Mouse (Mus musculus): ENCODE data around the gene Blvrb. TPM values are rescaled to one million over a fixed set of nuclear protein-coding genes. Genes with fewer than 3 reads are reported as not detected.

Gene Blvrb
- polyA plus RNA-seq (2016; fragmentation: Nextera tagmentation; extraction: Ambion mirVana), result 68.4 and 82.4 TPM in 2 replicates

- under 1% methylated on average over 54 of the region's 54 CpGs for WGBS
- Histone ChIP-seq H3K36me3 (no peaks in the 10 kb centered on the region), H3K27me3 (replicated peaks) (peaks cover 30% of the 10 kb centered on the region), H3K27ac (ENCODE audit: poor library complexity, severe bottlenecking) (peak within 1 kb of the TSS; percentile 66), H3K9ac (peak within 1 kb of the TSS; percentile 79), H3K4me2 (peak within 1 kb of the TSS; percentile 97), H3K4me3 (peak within 1 kb of the TSS; percentile 69), H3K4me1 (replicated peaks) (peaks cover 27% of the 10 kb centered on the region), H3K9me3 (replicated peaks) (no peaks in the 10 kb centered on the region)
- ATAC-seq (ENCODE audit: insufficient number of reproducible peaks, low FRiP score), result peak; percentile 92
Measured at GRCm38 (mm10) chr7:27447419-27448286, at the start of gene Blvrb, which contains the start of gene Sptbn4. Gene Blvrb (plus strand): TSS chr7:27447978. Gene Sptbn4 (minus strand): TSS chr7:27447686.

- Histone ChIP-seq H3K27ac (ENCODE audit: poor library complexity, severe bottlenecking) (no peak overlapping the region), H3K4me2 (no peak overlapping the region), H3K9me3 (replicated peaks) (peaks cover 7% of the 10 kb centered on the region), H3K4me1 (replicated peaks) (peaks cover 12% of the 10 kb centered on the region), H3K36me3 (no peaks in the 10 kb centered on the region), H3K9ac (no peak overlapping the region), H3K4me3 (no peak overlapping the region), H3K27me3 (replicated peaks) (peaks cover 95% of the 10 kb centered on the region)
- WGBS, result 69% methylated on average over 7 of the region's 7 CpGs
- ATAC-seq (ENCODE audit: insufficient number of reproducible peaks, low FRiP score), result no peak
Measured at GRCm38 (mm10) chr7:27400545-27400944, 47.2 kb upstream of the Blvrb start.

- H3K36me3 ChIP-seq, result no peaks in the 10 kb centered on the region
- no peak overlapping the region for H3K4me3 ChIP-seq
- peaks cover 94% of the 10 kb centered on the region for H3K27me3 ChIP-seq (replicated peaks)
- no peak overlapping the region for H3K4me2 ChIP-seq
- peaks cover 6% of the 10 kb centered on the region for H3K4me1 ChIP-seq (replicated peaks)
- peaks cover 7% of the 10 kb centered on the region for H3K9me3 ChIP-seq (replicated peaks)
- no peak for ATAC-seq (ENCODE audit: insufficient number of reproducible peaks, low FRiP score)
- no peak overlapping the region for H3K9ac ChIP-seq
- 11% methylated on average over 16 of the region's 16 CpGs for WGBS
- H3K27ac ChIP-seq (ENCODE audit: poor library complexity, severe bottlenecking), result no peak overlapping the region
Measured at GRCm38 (mm10) chr7:27402675-27403074, 45.1 kb upstream of the Blvrb start.

- Histone ChIP-seq H3K27ac (ENCODE audit: poor library complexity, severe bottlenecking) (no peak overlapping the region), H3K4me3 (peak overlapping the region; percentile 21), H3K4me1 (replicated peaks) (peaks cover 17% of the 10 kb centered on the region), H3K36me3 (no peaks in the 10 kb centered on the region), H3K27me3 (replicated peaks) (peaks cover 98% of the 10 kb centered on the region), H3K9ac (no peak overlapping the region), H3K9me3 (replicated peaks) (peaks cover 7% of the 10 kb centered on the region), H3K4me2 (peak overlapping the region; percentile 51)
- WGBS, result 5% methylated on average over 74 of the region's 81 CpGs
- ATAC-seq (ENCODE audit: insufficient number of reproducible peaks, low FRiP score), result no peak
Measured at GRCm38 (mm10) chr7:27404203-27404942, 43.4 kb upstream of the Blvrb start.

- Histone ChIP-seq H3K27me3 (replicated peaks) (peaks cover 93% of the 10 kb centered on the region), H3K9me3 (replicated peaks) (peaks cover 7% of the 10 kb centered on the region), H3K4me1 (replicated peaks) (peaks cover 17% of the 10 kb centered on the region), H3K36me3 (no peaks in the 10 kb centered on the region), H3K9ac (no peak overlapping the region), H3K4me3 (no peak overlapping the region), H3K27ac (ENCODE audit: poor library complexity, severe bottlenecking) (no peak overlapping the region), H3K4me2 (no peak overlapping the region)
- ATAC-seq (ENCODE audit: insufficient number of reproducible peaks, low FRiP score), result no peak
- 72% methylated on average over 7 of the region's 7 CpGs for WGBS
Measured at GRCm38 (mm10) chr7:27406481-27406880, 41.3 kb upstream of the Blvrb start.

- no peak for ATAC-seq (ENCODE audit: insufficient number of reproducible peaks, low FRiP score)
- H3K4me3 ChIP-seq, result peak overlapping the region; percentile 54
- H3K4me1 ChIP-seq (replicated peaks), result peaks cover 17% of the 10 kb centered on the region
Measured at GRCm38 (mm10) chr7:27407816-27408215, 40.0 kb upstream of the Blvrb start.

GRCm38 (mm10) chr7:27408379-27409176 is 39.2 kb upstream of the Blvrb start:
- H3K4me1 ChIP-seq (replicated peaks), result peaks cover 17% of the 10 kb centered on the region
- H3K9ac ChIP-seq, result 0 out of 2 replicates have a peak overlapping the region, but pooled peaks have one; percentile 10
- H3K27me3 ChIP-seq (replicated peaks), result peaks cover 72% of the 10 kb centered on the region
- no peak overlapping the region for H3K27ac ChIP-seq (ENCODE audit: poor library complexity, severe bottlenecking)
- peaks cover 6% of the 10 kb centered on the region; the same call in 1 of the 2 replicates for H3K9me3 ChIP-seq (replicated peaks)
- H3K4me3 ChIP-seq, result peak overlapping the region; percentile 54
- peak overlapping the region; percentile 88 for H3K4me2 ChIP-seq
- peak; percentile 62 for ATAC-seq (ENCODE audit: insufficient number of reproducible peaks, low FRiP score)
- H3K36me3 ChIP-seq, result no peaks in the 10 kb centered on the region
- WGBS, result under 1% methylated on average over 96 of the region's 96 CpGs

More at GRCm38 (mm10) chr7:27407816-27408215, 40.0 kb upstream of the Blvrb start:
- H3K9me3 ChIP-seq (replicated peaks), result peaks cover 12% of the 10 kb centered on the region
- peaks cover 80% of the 10 kb centered on the region for H3K27me3 ChIP-seq (replicated peaks)
- no peaks in the 10 kb centered on the region for H3K36me3 ChIP-seq
- H3K4me2 ChIP-seq, result peak overlapping the region; percentile 88; the same call in 1 of the 2 replicates
- no peak overlapping the region for H3K27ac ChIP-seq (ENCODE audit: poor library complexity, severe bottlenecking)
- WGBS, result 51% methylated on average over 8 of the region's 8 CpGs
- no peak overlapping the region for H3K9ac ChIP-seq

- H3K4me3 ChIP-seq, result no peak overlapping the region
- H3K4me1 ChIP-seq (replicated peaks), result no peaks in the 10 kb centered on the region
- WGBS, result 50% methylated on average over 2 of the region's 2 CpGs
- no peaks in the 10 kb centered on the region for H3K36me3 ChIP-seq
- H3K9ac ChIP-seq, result no peak overlapping the region
- H3K27me3 ChIP-seq (replicated peaks), result peaks cover 11% of the 10 kb centered on the region
- no peak for ATAC-seq (ENCODE audit: insufficient number of reproducible peaks, low FRiP score)
- no peak overlapping the region for H3K4me2 ChIP-seq
- peaks cover 8% of the 10 kb centered on the region; the same call in 1 of the 2 replicates for H3K9me3 ChIP-seq (replicated peaks)
- no peak overlapping the region for H3K27ac ChIP-seq (ENCODE audit: poor library complexity, severe bottlenecking)
Measured at GRCm38 (mm10) chr7:27417151-27417550, 30.6 kb upstream of the Blvrb start.

GRCm38 (mm10) chr7:27419101-27419500 is 28.7 kb upstream of the Blvrb start:
- Histone ChIP-seq H3K9me3 (replicated peaks) (peaks cover 8% of the 10 kb centered on the region; the same call in 1 of the 2 replicates), H3K4me3 (no peak overlapping the region), H3K27me3 (replicated peaks) (peaks cover 11% of the 10 kb centered on the region), H3K4me1 (replicated peaks) (no peaks in the 10 kb centered on the region), H3K4me2 (no peak overlapping the region), H3K27ac (ENCODE audit: poor library complexity, severe bottlenecking) (no peak overlapping the region), H3K9ac (no peak overlapping the region), H3K36me3 (no peaks in the 10 kb centered on the region)
- WGBS, result 69% methylated on average over 3 of the region's 3 CpGs
- ATAC-seq (ENCODE audit: insufficient number of reproducible peaks, low FRiP score), result no peak

GRCm38 (mm10) chr7:27423556-27424326 is 24.0 kb upstream of the Blvrb start:
- H3K4me2 ChIP-seq, result no peak overlapping the region
- no peak overlapping the region for H3K4me3 ChIP-seq
- no peaks in the 10 kb centered on the region; the same call in 1 of the 2 replicates for H3K27me3 ChIP-seq (replicated peaks)
- H3K9ac ChIP-seq, result no peak overlapping the region
- no peak overlapping the region for H3K27ac ChIP-seq (ENCODE audit: poor library complexity, severe bottlenecking)
- no peaks in the 10 kb centered on the region for H3K36me3 ChIP-seq
- H3K4me1 ChIP-seq (replicated peaks), result no peaks in the 10 kb centered on the region
- peaks cover 10% of the 10 kb centered on the region; the same call in 1 of the 2 replicates for H3K9me3 ChIP-seq (replicated peaks)
- WGBS, result 79% methylated on average over 12 of the region's 12 CpGs
- ATAC-seq (ENCODE audit: insufficient number of reproducible peaks, low FRiP score), result no peak
